Mouse (Mus musculus): ENCODE data around the gene Parva.
A peak's percentile ranks its signal among the peaks of the same experiment; 100 is the strongest.

Gene Parva

DNA sequence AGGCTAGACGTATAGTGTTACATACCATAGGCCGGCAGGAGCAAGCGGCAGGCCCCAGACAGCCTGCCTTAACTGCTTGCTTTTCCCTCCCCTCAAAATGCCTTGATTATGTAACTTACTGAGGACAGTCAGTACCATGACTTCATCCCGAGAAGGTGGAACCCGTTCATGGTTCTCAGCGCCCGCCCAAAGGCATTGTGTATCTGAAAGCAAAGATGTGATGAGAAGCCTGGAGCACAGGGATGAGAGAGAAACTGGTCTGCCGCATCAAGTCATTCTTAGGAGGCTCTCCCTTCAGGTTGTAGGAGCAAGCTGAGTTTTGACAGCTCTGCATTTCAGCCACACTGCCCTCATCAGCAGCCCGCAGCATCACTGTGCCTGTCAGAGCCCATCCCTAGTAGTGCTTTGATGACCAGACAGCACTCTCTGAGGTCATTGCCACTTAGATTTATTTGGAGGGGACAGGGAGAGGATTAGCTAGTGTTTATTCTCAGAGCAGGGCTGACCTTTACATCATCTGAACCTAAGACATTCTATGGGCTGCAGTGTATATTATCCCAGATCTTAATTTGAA lies 45.5 kb downstream of the Parva start:
- no peak for DNase-seq (ENCODE audit: low spot score)

DNA sequence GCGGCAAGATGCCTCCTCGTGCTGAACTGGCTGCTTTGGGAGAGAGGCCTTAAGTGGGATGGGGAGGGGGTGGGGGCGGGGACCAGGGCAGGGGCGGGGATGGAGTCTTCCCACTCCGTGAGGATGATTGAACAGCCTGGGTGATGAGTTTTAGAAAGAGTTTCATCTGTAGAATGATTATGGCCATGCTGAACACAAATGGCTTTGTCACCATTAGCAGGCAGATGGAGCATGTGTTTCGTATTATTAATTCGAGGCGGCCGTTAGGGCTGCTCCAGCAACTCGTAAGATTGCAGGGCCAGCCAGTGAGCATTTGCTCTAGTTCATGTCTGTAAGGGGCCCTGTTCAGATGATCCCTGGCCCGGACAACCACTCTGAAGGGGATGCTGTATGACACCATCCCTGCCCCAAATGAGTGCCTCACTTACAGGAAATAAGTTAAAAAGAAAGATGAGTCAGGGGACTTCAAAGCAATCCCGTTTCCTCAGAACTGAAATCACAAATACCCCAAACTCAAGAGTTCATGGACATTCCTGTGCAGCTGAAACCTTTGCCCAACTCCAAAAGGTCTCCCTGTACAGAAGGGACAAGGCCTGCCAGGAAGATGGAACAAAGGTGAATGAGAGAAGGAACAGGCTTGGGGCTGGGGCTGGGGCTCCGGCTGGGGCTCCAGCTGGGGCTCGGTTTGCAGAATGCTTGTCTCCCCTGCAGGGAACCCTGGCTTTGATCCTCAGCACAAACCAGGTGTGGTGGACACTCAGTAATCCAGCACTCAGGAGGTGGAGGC lies 46.5 kb downstream of the Parva start:
- no peak for DNase-seq (ENCODE audit: low spot score)

DNA sequence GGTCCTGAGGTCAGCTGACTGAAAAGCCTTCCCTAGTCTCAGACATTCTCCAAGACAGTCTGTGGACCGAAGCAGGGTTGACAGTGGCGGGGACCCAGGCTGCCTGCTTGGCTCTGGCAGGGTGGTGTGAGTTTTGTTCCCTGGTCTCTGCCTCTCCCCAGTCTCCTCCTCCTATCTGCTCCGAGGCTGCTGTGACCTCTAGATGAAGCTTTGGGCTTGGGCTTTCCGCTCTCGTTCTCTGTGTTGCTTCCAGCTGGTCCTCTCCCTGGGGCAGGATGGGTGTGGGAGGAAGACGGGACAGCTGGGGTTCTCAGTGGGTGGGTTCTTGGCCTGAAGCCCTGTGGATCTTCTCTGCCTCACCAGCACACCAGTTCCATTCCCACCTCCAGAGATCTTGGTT lies 51.8 kb downstream of the Parva start:
- DNase-seq (ENCODE audit: low spot score), result peak; percentile 51

DNA sequence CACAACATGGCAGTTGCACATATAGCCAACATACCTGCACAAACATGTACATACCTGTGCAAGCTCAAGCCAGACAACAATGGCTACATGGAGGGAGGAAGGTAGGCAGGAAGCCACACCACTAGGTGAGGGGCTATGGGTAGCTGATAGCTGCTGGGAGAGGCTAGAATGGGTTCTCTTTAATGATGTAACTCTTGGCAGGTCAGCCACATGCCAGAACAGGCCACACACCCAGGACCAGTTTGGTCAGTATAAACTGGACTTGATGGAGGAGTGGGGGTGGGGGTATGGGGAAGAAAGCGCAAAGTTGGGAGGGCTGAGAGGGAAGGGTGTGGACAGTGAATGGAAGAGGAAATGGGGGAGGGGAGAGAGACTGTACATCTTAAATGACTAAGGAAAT lies 53.7 kb downstream of the Parva start:
- DNase-seq (ENCODE audit: low spot score), result no peak

DNA sequence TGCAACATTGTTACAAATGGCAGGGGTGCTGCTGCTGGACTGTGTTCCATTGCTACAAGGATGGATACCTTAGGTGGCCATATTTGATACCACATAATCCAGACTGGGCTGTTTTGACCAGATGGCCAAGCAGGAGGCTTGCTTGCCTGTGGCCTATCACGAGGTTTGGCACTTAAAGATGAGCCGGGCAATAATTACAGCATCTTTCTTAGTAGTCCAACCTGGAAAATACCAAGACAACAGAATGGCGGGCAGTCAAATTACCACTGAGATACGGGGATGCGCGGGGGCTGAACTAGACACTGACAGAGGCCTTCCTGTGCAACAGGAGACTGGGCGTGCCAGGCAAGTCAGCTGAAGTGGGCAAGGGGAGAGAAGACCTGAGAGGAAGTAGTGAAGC lies 55.3 kb downstream of the Parva start:
- no peak for DNase-seq (ENCODE audit: low spot score)

DNA sequence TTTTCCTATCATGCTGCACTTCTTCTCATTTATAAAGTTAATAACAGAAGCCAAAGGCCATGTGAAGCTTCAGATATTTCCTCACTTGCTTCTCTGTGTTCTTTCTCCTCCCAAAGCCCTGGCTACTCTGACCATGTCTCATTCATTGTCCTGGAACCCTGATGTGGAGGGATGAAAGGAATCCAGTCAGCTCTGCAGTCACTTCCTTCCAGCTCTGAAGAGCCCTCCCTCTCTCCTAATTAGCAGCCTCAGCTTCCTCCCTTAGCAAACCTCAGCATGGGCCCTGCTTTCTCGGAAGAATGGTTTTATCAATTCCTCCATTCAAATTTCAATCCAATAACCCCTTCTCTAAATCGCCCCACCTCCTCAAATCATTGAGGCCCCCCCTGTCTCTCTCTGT lies 56.1 kb downstream of the Parva start:
- no peak for DNase-seq (ENCODE audit: low spot score)

DNA sequence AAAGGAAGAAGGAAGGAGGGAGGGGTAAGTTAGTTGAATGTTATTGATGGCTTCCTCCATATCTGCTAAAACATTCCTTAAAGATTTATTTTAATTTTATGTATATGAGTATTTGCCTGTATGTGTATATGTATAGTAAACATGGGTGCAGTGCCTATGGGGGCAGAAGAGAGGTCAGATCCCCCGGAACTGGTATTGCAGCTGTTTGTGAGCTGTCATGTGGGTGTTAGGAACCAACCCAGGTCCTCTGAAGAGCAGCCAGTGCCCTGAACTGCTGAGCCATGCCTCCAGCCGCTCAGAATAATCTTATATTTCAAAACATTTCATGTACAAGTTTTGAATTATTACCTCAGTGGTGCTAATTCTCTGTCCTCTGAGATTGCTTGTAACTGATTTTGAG lies 63.5 kb downstream of the Parva start:
- no peak for DNase-seq (ENCODE audit: low spot score)

DNA sequence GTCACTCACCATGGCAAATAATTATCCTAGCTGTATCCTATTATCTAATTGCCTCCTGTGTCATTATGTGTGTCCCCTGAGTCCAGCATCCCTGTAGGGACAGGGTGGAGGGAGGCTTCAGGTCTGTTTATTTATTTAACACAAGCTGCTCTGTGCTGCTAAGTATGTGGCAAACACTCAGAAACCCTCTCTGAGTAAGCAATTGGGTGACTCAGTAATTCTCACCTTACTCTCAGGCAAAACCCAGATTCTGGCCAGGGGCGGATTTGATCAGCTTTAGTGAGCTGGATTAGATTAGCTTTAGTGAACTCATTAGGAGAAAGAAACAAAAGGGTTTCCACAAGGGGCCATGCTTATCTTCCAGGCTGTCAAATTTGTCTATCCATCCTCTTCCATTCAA lies 64.4 kb downstream of the Parva start:
- no peak for DNase-seq (ENCODE audit: low spot score)

DNA sequence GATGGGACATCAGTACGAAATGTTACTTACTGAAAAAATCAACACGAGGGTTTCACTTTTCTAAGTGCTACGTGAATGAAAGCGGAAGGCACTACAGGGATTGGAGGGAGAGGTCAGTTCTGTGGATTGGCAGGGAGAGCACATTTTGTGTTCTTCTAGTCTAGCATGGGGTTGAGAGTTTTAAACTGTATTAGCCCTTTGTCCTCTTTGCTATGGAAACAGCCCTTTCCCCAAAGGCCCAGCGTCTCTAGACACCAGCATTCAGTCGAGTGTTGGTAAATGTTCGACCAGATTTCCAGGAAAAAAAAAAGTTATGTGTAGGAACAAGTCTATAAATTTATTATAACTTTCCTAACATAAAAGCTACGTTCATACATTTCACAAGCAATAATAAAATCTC lies 68.6 kb downstream of the Parva start:
- no peak for DNase-seq (ENCODE audit: low spot score)

DNA sequence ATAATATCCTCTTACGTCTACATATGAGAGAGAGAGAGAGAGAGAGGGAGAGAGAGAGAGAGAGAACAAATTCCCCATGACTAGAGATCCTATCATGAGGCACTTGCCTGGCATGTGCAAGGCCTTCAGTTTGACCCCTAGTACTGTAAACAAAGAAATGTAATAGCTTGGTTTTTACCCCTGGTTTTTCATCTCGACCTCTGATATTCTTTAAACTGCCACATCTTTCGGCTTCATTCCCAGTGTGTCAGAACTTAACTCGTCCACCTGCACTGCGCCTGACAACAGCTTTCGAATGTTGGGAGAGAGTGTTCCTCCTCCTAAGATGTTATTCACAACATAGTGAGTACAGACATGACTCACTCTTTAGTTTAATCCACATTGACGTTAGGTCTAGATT lies 69.6 kb downstream of the Parva start:
- DNase-seq (ENCODE audit: low spot score), result no peak

DNA sequence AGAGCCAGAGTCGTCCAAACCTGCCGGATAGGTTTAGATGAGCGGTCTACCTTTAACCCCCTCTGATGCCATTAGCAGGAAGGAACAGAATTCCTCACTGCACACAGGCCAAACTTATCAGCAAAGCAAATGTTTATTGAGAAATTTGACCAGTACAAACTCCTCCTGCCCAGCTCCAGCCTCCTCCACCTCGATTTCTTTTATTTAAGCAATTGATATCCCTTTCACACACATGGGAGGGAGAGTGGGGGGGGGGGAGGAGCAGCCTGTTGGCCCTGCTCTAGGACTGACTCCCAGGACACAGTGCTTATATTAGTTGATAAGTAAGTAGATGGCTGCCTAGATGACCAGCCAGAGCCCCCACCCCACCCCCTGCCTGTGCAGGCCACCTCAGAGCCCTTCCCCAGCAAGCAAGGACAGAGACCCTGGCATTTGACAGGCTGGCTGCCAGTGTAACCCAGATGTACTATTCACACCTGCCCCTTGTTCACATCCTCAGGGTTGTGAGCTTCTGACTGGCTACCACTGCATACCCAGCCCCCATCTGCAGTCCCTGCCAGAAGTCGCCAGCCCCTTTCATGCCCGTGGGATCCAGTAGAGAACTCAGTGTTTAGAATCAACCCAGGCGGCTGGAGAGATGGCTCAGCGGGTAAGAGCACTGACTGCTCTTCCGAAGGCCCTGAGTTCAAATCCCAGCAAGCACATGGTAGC lies 71.4 kb downstream of the Parva start:
- DNase-seq (ENCODE audit: low spot score), result no peak

DNA sequence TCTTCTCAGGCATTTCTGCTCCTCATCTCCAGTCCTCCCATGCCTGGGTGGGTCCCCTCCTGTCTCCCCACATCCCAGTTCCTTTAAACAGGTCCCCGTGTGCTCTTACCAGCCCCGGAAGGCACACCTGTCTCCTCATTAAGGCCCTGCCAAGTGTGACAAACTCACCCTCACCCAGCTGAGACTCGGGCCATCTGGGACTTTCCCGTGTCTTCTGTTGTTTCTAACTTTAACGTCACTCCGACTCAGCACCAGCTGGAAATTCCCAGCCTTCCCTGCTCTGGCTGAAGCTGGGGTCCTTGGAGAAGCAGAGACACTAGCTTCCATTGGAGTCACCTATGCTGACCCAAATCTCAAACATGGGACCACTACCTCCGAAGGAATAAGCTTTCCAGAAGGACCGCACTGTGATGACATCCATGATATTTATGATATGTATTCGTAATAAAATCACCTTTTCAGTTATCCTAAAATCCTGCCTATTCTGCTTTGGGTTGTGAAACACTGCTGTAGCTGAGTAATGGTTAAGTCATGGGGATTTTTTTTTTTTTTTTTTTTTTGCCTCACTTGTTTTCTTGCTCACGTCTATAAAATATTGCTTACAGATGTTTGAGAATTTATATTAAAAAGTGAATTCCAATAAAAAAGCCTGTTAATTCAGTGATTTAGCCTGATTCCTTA lies 72.3 kb downstream of the Parva start:
- no peak for DNase-seq (ENCODE audit: low spot score)

DNA sequence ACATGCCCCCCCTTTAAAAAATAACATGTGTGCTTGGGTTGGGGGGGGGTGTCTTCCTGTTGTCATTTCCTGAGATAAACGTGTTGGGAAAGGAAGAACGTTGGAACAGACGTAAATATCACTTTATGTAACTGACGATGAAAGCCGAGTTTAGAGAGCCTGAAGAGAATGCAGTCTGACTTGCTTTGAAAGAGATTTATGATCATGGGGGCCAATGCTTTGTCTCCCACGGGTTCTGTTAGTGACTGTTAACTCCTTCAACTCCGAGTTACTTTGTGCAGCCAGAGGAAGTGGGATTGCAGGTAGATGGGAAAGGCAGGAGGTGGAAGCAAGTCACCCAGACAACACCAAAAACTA lies 72.8 kb downstream of the Parva start:
- DNase-seq (ENCODE audit: low spot score), result no peak

DNA sequence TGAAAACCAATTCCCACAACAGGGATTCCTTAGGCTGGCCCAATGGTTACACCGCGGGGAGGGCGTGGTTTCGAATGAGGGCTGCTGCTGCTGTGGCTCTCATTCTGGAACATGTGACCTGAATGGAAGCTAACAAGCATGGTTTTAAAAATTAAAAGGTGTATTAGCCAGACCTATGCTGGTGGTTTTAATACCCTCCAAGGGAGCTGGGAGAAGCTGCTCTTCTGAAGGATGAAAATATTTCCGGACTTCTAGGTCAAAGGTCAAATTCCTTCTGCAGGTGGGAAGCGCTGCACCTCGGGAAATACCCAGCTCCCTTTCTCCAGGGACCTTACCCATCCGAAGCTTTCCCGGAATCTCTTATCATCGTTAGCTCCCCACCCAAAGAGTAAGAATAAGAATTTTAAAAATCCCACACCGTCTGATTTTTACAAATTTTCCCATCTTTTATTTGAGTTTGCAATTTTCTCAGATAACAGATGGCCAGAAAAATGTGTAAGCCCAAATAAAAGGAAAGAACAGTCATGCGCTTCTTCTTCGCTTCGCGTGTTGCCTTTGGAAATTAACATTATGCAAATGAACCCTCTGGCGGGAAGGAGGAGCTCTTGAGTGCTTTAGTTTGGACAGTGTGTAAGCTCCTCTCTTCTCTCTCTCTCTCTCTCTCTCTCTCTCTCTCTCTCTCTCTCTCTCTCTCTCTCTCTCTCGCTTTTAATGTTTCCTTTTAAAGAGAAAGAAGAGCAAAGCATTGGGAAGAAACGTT lies 74.9 kb downstream of the Parva start:
- DNase-seq (ENCODE audit: low spot score), result no peak

DNA sequence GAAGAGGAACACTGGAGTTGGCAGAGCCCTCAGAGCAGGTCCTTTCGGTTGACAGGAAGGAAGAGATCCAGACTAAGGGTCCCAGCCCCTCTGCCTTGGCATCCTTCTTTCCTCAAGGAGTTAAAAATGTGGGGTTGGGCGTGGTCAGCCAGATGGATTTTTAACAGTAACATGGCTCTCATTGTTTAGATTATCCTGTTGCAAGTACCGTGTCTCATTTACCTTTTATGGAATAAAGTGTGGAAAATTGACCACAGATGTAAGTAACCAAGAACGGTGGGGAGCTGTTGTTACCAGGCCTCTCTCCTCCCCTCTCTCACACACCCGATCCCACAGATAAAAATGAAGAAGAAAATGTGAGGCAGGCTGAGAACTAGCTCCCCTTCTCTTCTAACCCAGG lies 75.5 kb downstream of the Parva start:
- DNase-seq (ENCODE audit: low spot score), result no peak

DNA sequence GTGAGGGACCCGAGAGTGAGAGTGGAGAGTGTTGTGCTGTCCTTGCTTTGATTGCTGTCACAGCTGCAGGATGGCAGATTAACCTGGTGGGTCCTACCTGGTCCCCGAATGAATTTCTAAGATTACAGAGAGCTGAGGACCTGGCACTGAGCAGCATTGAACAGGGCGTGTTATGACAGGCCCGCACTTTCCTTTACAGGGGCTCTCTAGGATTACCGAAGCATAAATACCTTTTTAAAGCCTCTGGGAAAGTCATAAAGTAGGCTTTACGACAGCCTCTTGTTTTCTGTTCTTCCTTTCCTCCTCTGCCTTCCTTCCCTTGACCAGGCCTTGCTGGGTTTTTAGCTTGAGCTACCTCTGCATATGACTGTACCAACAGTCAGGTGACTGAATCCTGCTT lies 76.1 kb downstream of the Parva start:
- no peak for DNase-seq (ENCODE audit: low spot score)

DNA sequence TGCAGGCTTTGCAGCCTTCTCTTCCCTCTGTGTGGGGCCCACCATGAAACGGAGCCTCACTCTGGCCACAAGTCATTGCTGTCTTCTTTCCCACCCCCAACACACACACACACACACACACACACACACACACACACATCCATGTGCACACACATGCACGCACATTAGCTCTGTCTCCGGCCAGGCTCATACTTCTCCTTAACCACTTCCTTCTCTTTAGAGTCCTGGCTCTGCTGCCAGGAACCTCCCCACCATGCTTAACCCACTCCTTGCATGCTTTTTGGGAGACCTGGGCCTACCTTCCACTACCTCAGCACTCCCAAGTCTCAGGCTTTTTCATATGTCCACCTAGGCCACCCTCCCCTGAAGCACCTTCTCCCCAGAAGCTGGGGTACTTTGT lies 76.6 kb downstream of the Parva start:
- no peak for DNase-seq (ENCODE audit: low spot score)

DNA sequence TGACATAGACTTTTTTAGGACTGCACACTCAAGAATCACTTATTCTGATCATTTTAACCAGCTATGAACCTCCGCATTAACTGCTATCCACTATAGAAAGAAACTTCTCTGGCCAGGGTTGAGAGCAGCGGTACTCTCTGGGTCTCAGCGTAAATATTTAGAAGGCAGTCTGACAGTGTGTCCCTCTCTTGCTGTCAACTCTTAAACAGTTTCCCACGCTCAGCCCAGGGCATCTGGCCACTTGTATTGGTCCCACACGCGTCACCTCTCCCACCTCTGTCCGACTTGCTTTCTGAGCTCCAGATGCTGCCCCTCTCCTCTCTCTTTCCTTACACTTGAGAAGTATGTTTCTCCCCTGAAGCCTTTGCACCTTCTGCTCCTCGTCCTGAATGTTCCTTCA lies 81.8 kb downstream of the Parva start:
- no peak for DNase-seq (ENCODE audit: low spot score)

DNA sequence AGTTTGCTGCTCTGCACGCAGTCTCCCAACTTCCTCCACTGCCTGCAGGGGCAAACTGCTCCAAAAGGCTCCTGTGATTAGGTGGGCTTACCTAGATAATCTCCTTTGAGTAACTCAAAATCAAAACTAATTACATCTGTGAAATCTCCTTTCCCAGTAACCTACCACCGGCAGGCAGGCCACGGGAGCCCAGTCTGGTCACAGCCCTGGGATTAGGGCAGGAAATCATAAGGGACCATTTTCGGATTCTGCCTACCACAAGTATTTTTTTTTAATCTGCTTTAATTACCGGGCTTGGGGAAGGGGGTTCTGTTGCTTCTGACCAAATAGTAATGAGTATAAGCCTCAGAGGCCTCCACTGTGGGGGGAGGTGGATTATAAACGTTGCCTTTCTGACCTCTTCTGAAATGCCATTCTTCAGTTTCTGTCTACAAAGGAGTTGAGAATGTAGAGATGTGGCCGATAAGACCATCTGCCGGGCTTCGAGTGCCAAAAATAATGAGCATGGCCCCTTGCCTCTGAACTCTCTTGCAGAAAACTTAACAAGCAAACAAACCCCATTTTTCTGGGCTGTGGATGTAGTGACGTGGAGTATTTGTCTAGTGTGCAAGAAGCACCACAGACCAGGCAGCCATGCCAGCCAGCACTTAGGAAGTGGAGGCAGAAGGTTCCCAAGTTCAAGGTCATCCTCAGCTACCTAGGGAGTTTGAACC lies 83.2 kb downstream of the Parva start:
- DNase-seq (ENCODE audit: low spot score), result no peak

DNA sequence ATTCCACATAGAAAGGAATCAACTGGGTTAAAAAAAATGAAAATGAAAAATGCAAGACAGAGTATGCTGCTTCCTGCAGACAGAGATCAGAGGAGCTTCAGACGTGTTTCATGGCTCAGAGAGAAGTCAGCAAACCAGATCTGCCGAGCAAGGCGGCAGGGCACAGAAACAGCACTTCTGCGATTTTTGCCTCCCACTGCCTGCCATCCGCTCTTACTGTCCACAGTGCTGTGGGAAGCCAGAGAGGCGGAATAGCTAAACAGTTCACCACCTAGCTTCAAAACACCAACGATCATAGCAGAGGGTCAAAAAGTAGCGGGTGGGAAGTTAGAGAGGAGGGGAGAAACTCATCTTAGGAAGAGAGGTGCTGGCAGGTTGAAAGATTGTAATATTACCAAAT lies 84.0 kb downstream of the Parva start:
- no peak for DNase-seq (ENCODE audit: low spot score)

DNA sequence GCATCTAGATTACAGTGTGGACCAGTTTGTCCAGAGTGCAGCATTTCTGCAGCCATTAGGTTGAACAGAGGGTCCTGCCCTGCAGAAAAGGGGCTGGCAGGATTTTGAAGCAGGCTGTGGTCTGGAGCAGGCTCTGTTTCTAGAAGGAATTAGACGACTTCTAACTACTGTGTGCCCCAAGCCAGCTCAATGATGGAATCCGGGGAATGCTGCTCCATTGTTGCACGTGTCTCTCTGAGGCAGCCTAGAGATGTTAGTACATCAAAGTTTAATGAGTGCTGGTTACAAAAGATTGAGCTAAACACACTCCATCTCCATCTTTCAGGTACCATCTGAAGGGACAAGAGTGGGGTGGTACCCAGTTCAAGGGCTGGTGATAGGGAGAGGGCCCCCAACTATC lies 85.0 kb downstream of the Parva start:
- DNase-seq (ENCODE audit: low spot score), result no peak

DNA sequence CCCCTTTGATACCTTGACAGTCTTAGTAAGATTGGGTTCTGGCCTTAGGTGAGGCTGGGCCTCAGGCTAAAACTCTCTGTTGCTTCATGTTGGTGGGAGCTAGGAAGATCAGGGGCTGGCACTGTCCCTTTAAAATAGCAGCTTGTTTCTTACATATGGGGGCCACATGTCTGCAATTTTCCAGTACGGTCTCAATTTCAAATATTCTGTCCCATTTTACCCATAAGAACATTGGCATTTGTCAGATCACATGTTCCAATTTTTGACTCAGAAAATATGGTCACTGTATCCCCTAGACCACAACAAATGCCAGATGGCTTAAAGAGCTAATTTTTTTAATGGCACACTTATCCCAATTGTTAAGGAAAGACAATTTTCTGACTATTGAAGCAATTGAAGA lies 85.6 kb downstream of the Parva start:
- DNase-seq (ENCODE audit: low spot score), result no peak

All from ovary, adult 18-20 months (tissue).